Mouse (Mus musculus): Measurements from ENCODE around the gene Gm49425. TPM values are rescaled to one million over a fixed set of nuclear protein-coding genes. Genes with fewer than 3 reads are reported as not detected.

Gene Gm49425
- polyA plus RNA-seq, 1 experiment from 2014 or later: not detected

DNA sequence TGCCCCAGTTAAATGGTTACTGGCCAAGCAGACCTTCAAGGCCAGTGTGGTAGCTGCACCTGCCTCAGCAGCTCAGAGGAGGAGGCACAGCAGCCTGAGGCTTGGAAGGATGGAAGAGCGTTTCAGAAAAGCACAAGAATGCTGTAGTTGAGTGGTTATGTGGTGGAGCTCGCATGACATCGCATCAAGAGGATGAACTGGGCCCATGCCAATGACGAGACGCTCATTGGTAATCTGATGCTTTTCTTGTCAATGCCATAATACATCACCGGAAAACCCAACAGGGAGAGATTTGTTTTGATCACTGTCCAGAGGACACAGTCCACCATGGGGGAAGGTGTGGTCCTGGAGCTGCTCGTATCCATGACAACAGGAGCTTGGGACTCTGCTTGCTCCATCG, 21.8 kb downstream of the Gm49425 start:
- no peak overlapping the region for H3K9ac ChIP-seq (ENCODE audit: low read length)
- H3K27ac ChIP-seq (ENCODE audit: low read depth, low read length): no peak overlapping the region
- no peaks in the 10 kb centered on the region for H3K4me1 ChIP-seq (ENCODE audit: control insufficient read depth, insufficient read depth, low read length)
- H3K9me3 ChIP-seq (replicated peaks; ENCODE audit: control insufficient read depth, low read length): no peaks in the 10 kb centered on the region
- H3K4me3 ChIP-seq (ENCODE audit: low read depth, low read length): no peak overlapping the region
- no peaks in the 10 kb centered on the region for H3K27me3 ChIP-seq (replicated peaks; ENCODE audit: control insufficient read depth, insufficient read depth, low read length)
- ATAC-seq (no peak), DNase-seq (ENCODE audit: low spot score) (no peak)
- no peaks in the 10 kb centered on the region for H3K36me3 ChIP-seq (ENCODE audit: control insufficient read depth, insufficient read depth, low read length)
- 86% methylated on average over 8 of the region's 8 CpGs for WGBS
- no peak overlapping the region for H3K4me2 ChIP-seq (ENCODE audit: low read length)

GRCm38 (mm10) chr15:101494203-101494602, 22.9 kb downstream of the Gm49425 start:
- DNase-seq (ENCODE audit: low spot score) (no peak), ATAC-seq (no peak)
- WGBS: 82% methylated on average over 1 of the region's 1 CpGs
- no peaks in the 10 kb centered on the region for H3K9me3 ChIP-seq (replicated peaks; ENCODE audit: control insufficient read depth, low read length)
- H3K27me3 ChIP-seq (replicated peaks; ENCODE audit: control insufficient read depth, insufficient read depth, low read length): no peaks in the 10 kb centered on the region
- H3K4me2 ChIP-seq (ENCODE audit: low read length): no peak overlapping the region
- no peak overlapping the region for H3K27ac ChIP-seq (ENCODE audit: low read depth, low read length)
- H3K4me3 ChIP-seq (ENCODE audit: low read depth, low read length): no peak overlapping the region
- no peak overlapping the region for H3K9ac ChIP-seq (ENCODE audit: low read length)
- no peaks in the 10 kb centered on the region for H3K4me1 ChIP-seq (ENCODE audit: control insufficient read depth, insufficient read depth, low read length)
- H3K36me3 ChIP-seq (ENCODE audit: control insufficient read depth, insufficient read depth, low read length): no peaks in the 10 kb centered on the region

DNA sequence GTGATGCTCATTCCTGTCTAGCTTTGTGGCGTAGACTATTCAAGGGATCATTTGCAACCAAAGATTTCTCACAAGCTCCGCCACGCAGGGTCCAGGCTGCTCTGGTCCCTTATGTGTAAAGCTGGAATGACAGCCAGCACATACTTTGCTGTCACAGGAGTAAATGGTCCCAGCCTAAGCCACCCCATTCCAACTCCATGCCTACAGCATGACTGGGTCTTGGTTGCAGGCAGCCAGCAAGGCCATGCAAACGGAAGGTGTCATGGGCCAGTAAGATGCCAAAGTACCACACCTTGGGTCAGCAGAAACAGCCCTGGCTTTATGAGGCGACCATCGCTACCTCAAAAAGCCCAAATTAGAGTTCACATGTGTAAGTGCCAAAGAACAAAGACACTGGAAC, 23.3 kb downstream of the Gm49425 start:
- no peaks in the 10 kb centered on the region for H3K9me3 ChIP-seq (replicated peaks; ENCODE audit: control insufficient read depth, low read length)
- ATAC-seq (no peak), DNase-seq (ENCODE audit: low spot score) (no peak)
- H3K4me2 ChIP-seq (ENCODE audit: low read length): no peak overlapping the region
- no peaks in the 10 kb centered on the region for H3K4me1 ChIP-seq (ENCODE audit: control insufficient read depth, insufficient read depth, low read length)
- no peaks in the 10 kb centered on the region for H3K36me3 ChIP-seq (ENCODE audit: control insufficient read depth, insufficient read depth, low read length)
- no peak overlapping the region for H3K4me3 ChIP-seq (ENCODE audit: low read depth, low read length)
- no peak overlapping the region for H3K9ac ChIP-seq (ENCODE audit: low read length)
- H3K27me3 ChIP-seq (replicated peaks; ENCODE audit: control insufficient read depth, insufficient read depth, low read length): no peaks in the 10 kb centered on the region
- no peak overlapping the region for H3K27ac ChIP-seq (ENCODE audit: low read depth, low read length)
- 93% methylated on average over 6 of the region's 6 CpGs for WGBS

DNA sequence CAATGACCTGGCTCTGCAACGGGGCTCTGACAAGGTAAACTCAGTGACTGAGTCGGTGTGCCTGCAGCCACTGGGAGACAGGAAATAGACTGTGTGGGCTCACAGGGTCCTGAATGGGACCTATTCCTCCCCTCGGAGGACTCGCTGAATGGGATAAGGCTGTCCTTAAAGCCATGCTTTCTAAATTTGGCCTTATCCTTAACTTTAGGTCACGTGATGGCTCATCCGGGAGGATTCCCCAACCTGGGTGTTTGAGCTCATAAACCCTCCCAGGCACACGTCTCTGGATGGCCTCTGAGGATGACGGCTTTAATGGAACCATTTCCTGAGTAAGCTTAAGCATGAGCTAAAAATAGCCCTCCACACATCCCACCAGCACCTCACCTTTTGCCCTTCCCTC, 24.3 kb downstream of the Gm49425 start:
- Histone ChIP-seq H3K4me3 (ENCODE audit: low read depth, low read length) (no peak overlapping the region), H3K27me3 (replicated peaks; ENCODE audit: control insufficient read depth, insufficient read depth, low read length) (no peaks in the 10 kb centered on the region), H3K9ac (ENCODE audit: low read length) (no peak overlapping the region), H3K4me1 (ENCODE audit: control insufficient read depth, insufficient read depth, low read length) (no peaks in the 10 kb centered on the region), H3K9me3 (replicated peaks; ENCODE audit: control insufficient read depth, low read length) (no peaks in the 10 kb centered on the region), H3K4me2 (ENCODE audit: low read length) (no peak overlapping the region), H3K36me3 (ENCODE audit: control insufficient read depth, insufficient read depth, low read length) (no peaks in the 10 kb centered on the region), H3K27ac (ENCODE audit: low read depth, low read length) (no peak overlapping the region)
- no peak for DNase-seq (ENCODE audit: low spot score)
- 81% methylated on average over 8 of the region's 8 CpGs for WGBS
- ATAC-seq: no peak

DNA sequence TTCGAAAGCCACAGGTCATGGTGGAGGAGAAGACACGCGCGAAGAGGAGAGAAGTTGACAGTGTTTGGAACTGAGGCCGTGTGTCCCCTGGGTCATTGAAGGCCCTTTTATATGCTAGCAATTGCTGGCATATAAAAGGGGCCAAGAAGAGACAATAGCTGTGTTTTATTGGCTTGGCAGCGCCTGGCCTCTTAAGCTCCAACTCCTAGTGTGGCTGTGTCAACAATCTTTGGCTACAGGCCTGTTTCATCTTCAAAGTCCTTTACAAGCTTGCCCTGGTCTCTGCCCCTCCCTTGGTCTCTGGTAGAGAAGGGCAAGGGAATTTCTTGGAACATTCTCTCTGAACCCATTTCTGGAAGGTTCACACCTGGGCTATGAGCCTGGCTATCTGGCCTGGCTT, 25.6 kb downstream of the Gm49425 start, which contains the start of gene Krt83:
TSS of gene Krt83 (minus strand) at position 82 of the 400 bp plus-strand sequence.
- H3K9me3 ChIP-seq (replicated peaks; ENCODE audit: control insufficient read depth, low read length): no peaks in the 10 kb centered on the region
- no peak within 1 kb of the TSS for H3K9ac ChIP-seq (ENCODE audit: low read length)
- DNase-seq (ENCODE audit: low spot score) (no peak), ATAC-seq (no peak)
- no peaks in the 10 kb centered on the region for H3K36me3 ChIP-seq (ENCODE audit: control insufficient read depth, insufficient read depth, low read length)
- 58% methylated on average over 6 of the region's 6 CpGs for WGBS
- no peaks in the 10 kb centered on the region for H3K4me1 ChIP-seq (ENCODE audit: control insufficient read depth, insufficient read depth, low read length)
- H3K27ac ChIP-seq (ENCODE audit: low read depth, low read length): no peak within 1 kb of the TSS
- no peaks in the 10 kb centered on the region for H3K27me3 ChIP-seq (replicated peaks; ENCODE audit: control insufficient read depth, insufficient read depth, low read length)
- H3K4me2 ChIP-seq (ENCODE audit: low read length): no peak within 1 kb of the TSS
- H3K4me3 ChIP-seq (ENCODE audit: low read depth, low read length): no peak within 1 kb of the TSS

- no peaks in the 10 kb centered on the region for H3K4me1 ChIP-seq (ENCODE audit: control insufficient read depth, insufficient read depth, low read length)
- no peak overlapping the region for H3K27ac ChIP-seq (ENCODE audit: low read depth, low read length)
- DNase-seq (ENCODE audit: low spot score) (no peak), ATAC-seq (no peak)
- no peaks in the 10 kb centered on the region for H3K27me3 ChIP-seq (replicated peaks; ENCODE audit: control insufficient read depth, insufficient read depth, low read length)
- 83% methylated on average over 11 of the region's 11 CpGs for WGBS
- H3K9ac ChIP-seq (ENCODE audit: low read length): no peak overlapping the region
- H3K4me2 ChIP-seq (ENCODE audit: low read length): no peak overlapping the region
- H3K4me3 ChIP-seq (ENCODE audit: low read depth, low read length): no peak overlapping the region
- no peaks in the 10 kb centered on the region for H3K36me3 ChIP-seq (ENCODE audit: control insufficient read depth, insufficient read depth, low read length)
- no peaks in the 10 kb centered on the region for H3K9me3 ChIP-seq (replicated peaks; ENCODE audit: control insufficient read depth, low read length)
Measured at GRCm38 (mm10) chr15:101485911-101486635, 31.0 kb downstream of the Gm49425 start.

- no peaks in the 10 kb centered on the region for H3K4me1 ChIP-seq (ENCODE audit: control insufficient read depth, insufficient read depth, low read length)
Measured at GRCm38 (mm10) chr15:101484939-101485338, 32.1 kb downstream of the Gm49425 start.

GRCm38 (mm10) chr15:101483646-101484045, 33.4 kb downstream of the Gm49425 start:
- H3K4me2 ChIP-seq (ENCODE audit: low read length): no peak overlapping the region
- no peak overlapping the region for H3K9ac ChIP-seq (ENCODE audit: low read length)
- H3K36me3 ChIP-seq (ENCODE audit: control insufficient read depth, insufficient read depth, low read length): no peaks in the 10 kb centered on the region
- no peak for DNase-seq (ENCODE audit: low spot score)
- no peak overlapping the region for H3K27ac ChIP-seq (ENCODE audit: low read depth, low read length)
- no peak for ATAC-seq
- 0 out of 2 replicates have a peak, but pooled peaks cover 2% of the 10 kb centered on the region for H3K27me3 ChIP-seq (replicated peaks; ENCODE audit: control insufficient read depth, insufficient read depth, low read length)
- no peaks in the 10 kb centered on the region for H3K9me3 ChIP-seq (replicated peaks; ENCODE audit: control insufficient read depth, low read length)
- peaks cover 7% of the 10 kb centered on the region; the same call in 1 of the 2 replicates for H3K4me1 ChIP-seq (ENCODE audit: control insufficient read depth, insufficient read depth, low read length)
- WGBS: 64% methylated on average over 1 of the region's 1 CpGs
- no peak overlapping the region for H3K4me3 ChIP-seq (ENCODE audit: low read depth, low read length)

More at GRCm38 (mm10) chr15:101484939-101485338, 32.1 kb downstream of the Gm49425 start:
- Histone ChIP-seq H3K36me3 (ENCODE audit: control insufficient read depth, insufficient read depth, low read length) (no peaks in the 10 kb centered on the region), H3K4me2 (ENCODE audit: low read length) (no peak overlapping the region), H3K27ac (ENCODE audit: low read depth, low read length) (no peak overlapping the region), H3K4me3 (ENCODE audit: low read depth, low read length) (no peak overlapping the region), H3K9ac (ENCODE audit: low read length) (no peak overlapping the region), H3K9me3 (replicated peaks; ENCODE audit: control insufficient read depth, low read length) (no peaks in the 10 kb centered on the region), H3K27me3 (replicated peaks; ENCODE audit: control insufficient read depth, insufficient read depth, low read length) (0 out of 2 replicates have a peak, but pooled peaks cover under 1% of the 10 kb centered on the region)
- DNase-seq (ENCODE audit: low spot score): no peak
- 94% methylated on average over 1 of the region's 1 CpGs for WGBS
- ATAC-seq: no peak

GRCm38 (mm10) chr15:101482056-101482455, 35.0 kb downstream of the Gm49425 start:
- Histone ChIP-seq H3K4me2 (ENCODE audit: low read length) (no peak overlapping the region), H3K4me1 (ENCODE audit: control insufficient read depth, insufficient read depth, low read length) (peaks cover 7% of the 10 kb centered on the region; the same call in 1 of the 2 replicates), H3K4me3 (ENCODE audit: low read depth, low read length) (no peak overlapping the region), H3K9me3 (replicated peaks; ENCODE audit: control insufficient read depth, low read length) (no peaks in the 10 kb centered on the region), H3K27ac (ENCODE audit: low read depth, low read length) (no peak overlapping the region), H3K27me3 (replicated peaks; ENCODE audit: control insufficient read depth, insufficient read depth, low read length) (0 out of 2 replicates have a peak, but pooled peaks cover 2% of the 10 kb centered on the region), H3K9ac (ENCODE audit: low read length) (no peak overlapping the region), H3K36me3 (ENCODE audit: control insufficient read depth, insufficient read depth, low read length) (no peaks in the 10 kb centered on the region)
- 44% methylated on average over 4 of the region's 4 CpGs for WGBS
- no peak for ATAC-seq
- no peak for DNase-seq (ENCODE audit: low spot score)

Data from forebrain, embryonic 14.5 days (tissue).